Mouse (Mus musculus) CH12.LX (cell line): ENCODE measurements around the gene Gabrb1.

ENCODE experiments used
- CHD2 ChIP-seq: IDR thresholded peaks from 2 replicates; pipeline ENCODE4 v1.6.1; 2011; ENCODE audit warnings: low read length, improper control_type of control experiment
- CTCF ChIP-seq, 2 experiments: IDR thresholded peaks in 1 of 2; conservative IDR thresholded peaks in 1 of 2; 2 replicates each; pipeline ENCODE4 v1.5.1; 2011 to 2012; ENCODE audit warnings: low read depth in 2 of 2, low read length in 2 of 2, improper control_type of control experiment in 1 of 2, inconsistent platforms in 1 of 2, mild to moderate bottlenecking in 1 of 2, moderate library complexity in 1 of 2
- ELF1 ChIP-seq: IDR thresholded peaks from 2 replicates; pipeline ENCODE4 v1.6.1; 2014; ENCODE audit warnings: low read depth, mild to moderate bottlenecking, inconsistent platforms, low read length, improper control_type of control experiment
- EP300 ChIP-seq: IDR thresholded peaks from 2 replicates; pipeline ENCODE4 v1.6.1; 2011; ENCODE audit warnings: low read length, improper control_type of control experiment
- GABPA ChIP-seq: IDR thresholded peaks from 2 replicates; pipeline ENCODE4 v1.6.1; 2012; ENCODE audit warnings: low read depth, low read length, improper control_type of control experiment, inconsistent platforms; ENCODE audit not compliant: insufficient replicate concordance
- JUND ChIP-seq: conservative IDR thresholded peaks from 2 replicates; pipeline ENCODE4 v1.6.1; 2011; ENCODE audit warnings: low read depth, low read length, improper control_type of control experiment
- MAX ChIP-seq: IDR thresholded peaks from 2 replicates; pipeline ENCODE4 v1.6.1; 2011; ENCODE audit warnings: low read length, improper control_type of control experiment
- POLR2A ChIP-seq: IDR thresholded peaks from 2 replicates; pipeline ENCODE4 v1.6.1; 2011; ENCODE audit warnings: low read depth, mild to moderate bottlenecking, improper control_type of control experiment, low read length
- POLR2AphosphoS2 ChIP-seq: IDR thresholded peaks from 2 replicates; pipeline ENCODE4 v1.6.1; 2011; ENCODE audit warnings: low read depth, low read length, improper control_type of control experiment
- TCF12 ChIP-seq: IDR thresholded peaks from 2 replicates; pipeline ENCODE4 v1.6.1; 2014; ENCODE audit warnings: low read depth, mild to moderate bottlenecking, inconsistent platforms, low read length, improper control_type of control experiment
- USF2 ChIP-seq: conservative IDR thresholded peaks from 2 replicates; pipeline ENCODE4 v1.6.1; 2011; ENCODE audit warnings: low read depth, low read length, improper control_type of control experiment

GRCm38 (mm10) chr5:72182804-72183203 lies 524.9 kb downstream of the Gabrb1 start:
- TF ChIP-seq EP300 (peak; percentile 53; the same call in 1 of the 2 replicates), USF2 (no peak), POLR2AphosphoS2 (no peak), CTCF (conservative IDR thresholded peaks at IDR 0.05 in 1 of 2, IDR thresholded peaks at IDR 0.05 in 1 of 2; ENCODE audit: low read depth in 2 of 2, low read length in 2 of 2) (no peak), JUND (0 out of 2 replicates have a peak, but pooled peaks have one; percentile 9), POLR2A (peak; percentile 75), ELF1 (peak; percentile 85), CHD2 (no peak), MAX (0 out of 2 replicates have a peak, but pooled peaks have one; percentile 28), GABPA (no peak), TCF12 (peak; percentile 61)
